Mouse (Mus musculus): Measurements from ENCODE around the gene Hoxb13. TPM values are rescaled to one million over a fixed set of nuclear protein-coding genes. Genes with fewer than 3 reads are reported as not detected.

Gene Hoxb13
- under 1 TPM in 1 of 2 experiments, not detected in 1; 0.12 TPM for total RNA-seq (2021)
- long read RNA-seq, experiment 1: 0 reads
- long read RNA-seq, experiment 2: 0 reads

- peak; percentile 28 for DNase-seq
These were observed at the start of gene Hoxb13 for GRCm38 (mm10) chr11:96193521-96194400. TSS of gene Hoxb13 (plus strand) at chr11:96194316.

GRCm38 (mm10) chr11:96145622-96146270 lies 48.4 kb upstream of the Hoxb13 start:
- peak; percentile 90 for DNase-seq

GRCm38 (mm10) chr11:96147471-96147870 lies 46.6 kb upstream of the Hoxb13 start:
- DNase-seq: no peak

GRCm38 (mm10) chr11:96164769-96165168 lies 29.3 kb upstream of the Hoxb13 start:
- no peak for DNase-seq

GRCm38 (mm10) chr11:96168125-96168524 lies 26.0 kb upstream of the Hoxb13 start:
- DNase-seq: no peak

- DNase-seq: no peak
These were observed 25.1 kb upstream of the Hoxb13 start for GRCm38 (mm10) chr11:96169016-96169415.

- DNase-seq: no peak
These were observed 23.3 kb upstream of the Hoxb13 start for GRCm38 (mm10) chr11:96170711-96171379.

- DNase-seq: no peak
These were observed 22.5 kb upstream of the Hoxb13 start for GRCm38 (mm10) chr11:96171601-96172000.

- DNase-seq: no peak
These were observed 21.4 kb upstream of the Hoxb13 start for GRCm38 (mm10) chr11:96172511-96173287.

GRCm38 (mm10) chr11:96173288-96173840 lies 20.8 kb upstream of the Hoxb13 start:
- no peak for DNase-seq

- DNase-seq: no peak
These were observed 19.2 kb upstream of the Hoxb13 start for GRCm38 (mm10) chr11:96174881-96175280.

GRCm38 (mm10) chr11:96175511-96175910 lies 18.6 kb upstream of the Hoxb13 start:
- DNase-seq: no peak

- no peak for DNase-seq
These were observed 18.1 kb upstream of the Hoxb13 start for GRCm38 (mm10) chr11:96175951-96176530.

- DNase-seq: no peak
These were observed 17.3 kb upstream of the Hoxb13 start for GRCm38 (mm10) chr11:96176841-96177240.

- no peak for DNase-seq
These were observed 16.5 kb upstream of the Hoxb13 start for GRCm38 (mm10) chr11:96177546-96178174.

GRCm38 (mm10) chr11:96178356-96178755 lies 15.8 kb upstream of the Hoxb13 start:
- DNase-seq: no peak

GRCm38 (mm10) chr11:96178911-96179503 lies 15.1 kb upstream of the Hoxb13 start:
- DNase-seq: no peak

GRCm38 (mm10) chr11:96181061-96181460 lies 13.1 kb upstream of the Hoxb13 start:
- DNase-seq: no peak

- DNase-seq: no peak
These were observed 9.9 kb upstream of the Hoxb13 start for GRCm38 (mm10) chr11:96184233-96184632.

GRCm38 (mm10) chr11:96187321-96187720 lies 6.8 kb upstream of the Hoxb13 start:
- DNase-seq: no peak

Measured in adrenal gland, postnatal 10 days (tissue).